Mouse (Mus musculus) urinary bladder, postnatal 10 days (tissue): ENCODE measurements around the gene Palld.
A peak's percentile ranks its signal among the peaks of the same experiment; 100 is the strongest.

Source experiments
- DNase-seq: peaks from one replicate; pipeline ENCODE4 v3.0.0; 2022; ENCODE audit warnings: low spot score

Gene Palld

GRCm38 (mm10) chr8:61502277-61502676, 400.2 kb downstream of the Palld start:
- no peak for DNase-seq

- no peak for DNase-seq
These were observed 401.6 kb downstream of the Palld start for GRCm38 (mm10) chr8:61500914-61501313.

- DNase-seq: no peak
These were observed 403.5 kb downstream of the Palld start for GRCm38 (mm10) chr8:61499035-61499434.

DNA sequence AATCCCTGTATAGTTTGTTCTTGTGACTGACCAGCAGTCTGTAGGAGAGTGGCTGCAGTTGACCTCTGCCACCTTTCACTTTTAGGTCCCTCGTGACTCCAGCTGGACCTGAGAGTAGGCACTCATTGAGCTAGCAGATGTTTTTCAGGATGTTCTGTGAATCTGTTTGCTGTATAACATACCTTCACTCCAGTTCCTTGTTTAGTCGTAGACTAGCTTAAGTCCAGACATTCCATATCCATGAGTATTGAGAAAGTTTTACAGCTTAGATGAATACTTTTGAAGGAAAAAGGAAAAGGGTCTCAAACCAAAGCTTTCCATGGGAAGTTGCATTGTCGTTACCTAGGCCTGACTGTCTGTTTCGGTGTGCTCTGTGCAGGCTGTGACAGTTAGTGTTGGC, 405.4 kb downstream of the Palld start:
- DNase-seq: no peak

- no peak for DNase-seq
These were observed 413.9 kb downstream of the Palld start for GRCm38 (mm10) chr8:61488631-61489030.

DNA sequence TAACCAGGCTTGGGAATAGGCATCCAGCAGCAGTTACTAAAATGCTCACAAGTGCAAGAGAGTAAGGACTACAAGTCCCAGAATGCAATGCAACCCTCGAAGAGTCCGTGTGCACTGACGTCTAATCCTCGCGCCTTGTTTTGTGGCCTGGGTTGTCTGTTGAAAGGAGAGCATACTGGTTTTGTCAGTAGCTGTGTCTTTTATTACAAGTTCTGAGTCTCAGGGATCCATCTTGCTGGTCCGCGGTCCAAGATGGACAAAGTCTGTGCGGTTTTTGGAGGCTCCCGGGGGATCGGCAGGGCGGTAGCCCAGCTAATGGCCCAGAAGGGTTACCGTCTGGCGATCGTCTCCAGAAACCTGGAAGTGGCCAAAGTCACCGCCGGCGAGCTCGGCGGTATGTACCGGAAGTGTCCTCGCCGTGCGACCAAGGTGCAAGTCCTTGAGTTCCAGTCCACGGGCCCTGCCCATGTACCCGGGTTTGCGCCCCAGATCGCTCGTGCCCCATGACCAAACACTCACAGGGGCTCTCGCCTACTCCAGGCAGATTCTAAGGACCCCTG, 414.8 kb downstream of the Palld start, which contains the start of gene Cbr4:
Gene Cbr4 (plus strand): TSS at position 138 of the 560 bp plus-strand sequence.
- DNase-seq: peak; percentile 42

DNA sequence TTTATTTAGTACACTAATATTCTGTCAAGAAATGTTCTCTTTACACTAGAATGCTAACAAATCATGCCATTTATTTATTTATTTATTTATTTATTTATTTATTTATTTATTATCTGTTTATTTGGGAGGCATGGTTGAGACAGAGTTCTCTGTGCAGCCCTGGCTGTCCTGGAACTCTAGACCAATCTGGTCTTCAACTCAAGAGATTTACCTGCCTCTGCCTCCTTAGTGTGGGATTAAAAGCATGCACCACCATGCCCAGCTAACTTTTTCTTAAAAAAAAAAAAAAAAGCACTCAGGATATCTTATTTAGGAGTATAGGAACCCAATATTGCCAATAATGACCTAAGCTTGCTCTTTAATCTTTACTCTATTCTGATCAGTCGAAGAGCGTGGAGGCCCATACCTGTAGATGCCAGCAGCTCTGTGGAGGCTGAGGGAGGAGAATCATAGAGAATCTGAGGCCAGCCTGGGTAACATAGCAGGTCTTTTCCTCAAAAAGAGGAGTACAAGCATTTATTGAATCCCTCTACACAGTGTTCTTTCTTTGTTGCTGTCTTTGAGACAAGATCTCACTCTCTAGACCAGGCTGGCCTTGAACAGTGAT, 415.5 kb downstream of the Palld start:
- no peak for DNase-seq

DNA sequence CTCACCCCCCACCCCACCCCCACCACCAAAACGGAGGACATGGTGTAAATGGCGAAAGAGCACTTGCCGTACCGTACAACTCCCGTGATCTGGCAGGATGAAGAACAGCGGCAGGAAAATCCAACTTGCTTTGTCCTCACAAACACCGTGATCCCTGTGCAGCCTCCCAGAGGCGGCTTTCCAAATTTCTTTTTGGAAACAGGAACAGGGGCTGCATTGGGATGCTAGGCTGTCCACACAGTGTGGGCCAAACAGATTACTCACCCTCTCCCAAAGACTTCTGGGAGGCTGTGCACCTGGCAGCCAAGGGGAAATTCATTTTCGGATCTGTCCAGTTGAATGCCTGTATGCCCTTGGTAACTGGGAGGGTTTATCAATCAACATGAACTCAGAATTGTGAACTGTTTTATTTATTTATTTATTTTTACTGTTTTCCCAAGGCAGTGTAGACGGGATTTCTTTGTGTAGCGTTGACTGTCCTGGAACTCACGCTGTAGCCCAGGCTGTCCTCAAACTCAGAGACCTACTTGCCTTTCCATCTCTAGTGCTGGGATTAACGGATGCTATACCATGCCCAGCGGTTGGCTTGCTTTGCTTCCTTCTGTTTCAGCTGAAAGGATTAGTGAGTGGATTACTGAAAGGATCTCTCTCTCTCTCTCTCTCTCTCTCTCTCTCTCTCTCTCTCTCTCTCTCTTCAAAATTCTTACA, 422.1 kb downstream of the Palld start:
- no peak for DNase-seq

DNA sequence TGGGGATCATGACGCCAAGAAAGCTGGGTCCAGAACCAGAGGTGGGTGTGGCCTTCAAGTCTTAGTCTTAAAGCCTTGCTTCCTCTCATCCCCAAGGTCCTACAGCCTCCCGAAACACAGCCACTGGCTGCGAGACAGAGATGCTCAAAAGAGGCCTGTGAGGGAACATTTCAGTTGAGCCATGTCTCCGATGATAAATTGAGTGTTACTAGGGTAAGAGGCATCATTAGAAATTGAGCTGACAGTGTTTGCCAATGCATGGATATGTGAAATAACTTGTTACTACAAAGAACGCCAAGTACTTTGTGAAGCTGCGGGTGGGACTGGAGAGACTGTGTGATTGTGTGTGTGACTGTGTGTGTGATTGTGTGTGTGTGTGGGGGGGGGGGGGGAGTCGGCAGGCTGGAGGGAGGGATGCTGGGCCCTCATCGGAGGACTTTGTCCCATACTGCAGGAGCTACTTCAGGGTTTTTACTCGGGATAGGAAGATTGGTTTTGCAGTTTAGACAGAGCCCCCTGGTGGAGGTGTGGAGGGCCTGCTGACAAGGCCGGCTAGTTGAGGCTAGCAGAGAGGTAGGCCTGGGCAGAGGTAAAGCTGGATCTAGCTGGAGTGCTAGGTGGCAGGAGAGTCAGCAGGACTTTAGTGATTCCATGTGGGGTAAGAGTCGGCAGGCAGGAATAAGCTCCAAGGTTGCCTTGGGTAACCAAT, 422.8 kb downstream of the Palld start:
- DNase-seq: no peak

DNA sequence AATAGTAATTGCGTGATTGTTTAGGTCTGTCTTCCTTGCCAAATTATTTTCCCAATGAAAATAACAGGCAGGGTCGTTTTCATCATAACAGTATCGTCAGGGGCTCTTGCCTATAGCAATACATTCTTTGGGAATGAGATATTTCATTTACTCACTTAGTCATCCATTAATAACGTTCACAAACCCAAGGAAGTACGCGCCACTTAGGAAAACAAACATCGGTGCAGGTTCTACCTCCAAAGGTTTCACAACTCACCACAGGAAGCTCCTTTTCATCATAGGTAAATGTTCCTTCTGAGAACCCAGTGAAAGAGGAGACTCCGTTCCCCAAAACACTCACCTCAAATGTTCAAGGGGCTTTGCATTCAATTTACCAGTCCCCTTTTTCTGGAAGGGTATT, 423.7 kb downstream of the Palld start:
- no peak for DNase-seq

GRCm38 (mm10) chr8:61478150-61478549, 424.3 kb downstream of the Palld start:
- no peak for DNase-seq

DNA sequence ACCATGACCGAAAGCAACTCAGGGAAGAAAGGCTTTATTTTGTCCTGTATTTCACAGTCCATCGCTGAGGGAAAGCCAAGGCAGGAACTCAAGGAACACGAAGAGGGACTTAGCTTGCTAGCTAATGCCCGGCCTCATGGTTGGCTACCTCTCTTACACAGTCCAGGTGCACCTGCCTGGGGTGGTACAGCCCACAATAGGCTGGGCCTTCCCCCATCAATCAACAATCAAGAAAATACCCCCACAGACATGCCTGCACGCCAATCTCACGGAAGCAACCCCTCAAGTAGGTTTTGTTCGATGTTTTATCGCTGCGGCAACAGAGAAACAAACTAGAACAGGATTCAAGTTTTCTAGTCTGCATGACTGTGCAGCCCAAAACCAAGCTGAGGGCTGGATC, 426.3 kb downstream of the Palld start:
- DNase-seq: no peak

DNA sequence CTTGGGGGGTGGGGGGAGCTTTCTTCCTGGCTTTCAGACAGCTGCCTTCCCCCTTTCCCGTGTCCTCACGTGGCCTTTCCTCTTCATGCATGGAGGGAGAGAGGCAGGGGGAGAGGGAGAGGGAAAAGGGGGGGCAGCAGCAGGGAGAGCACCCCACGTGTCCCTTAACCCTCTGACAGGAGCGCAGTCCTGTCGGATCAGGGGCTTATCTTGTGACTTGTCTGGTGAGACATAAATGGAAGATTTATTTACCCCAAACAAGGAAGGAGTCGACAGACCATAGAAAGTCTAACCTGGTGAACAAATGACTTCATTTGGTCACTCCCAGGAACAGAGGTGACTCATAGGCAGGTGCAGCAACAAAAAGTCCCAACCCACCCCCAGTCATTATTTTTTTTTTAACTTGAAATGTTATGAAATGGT, 427.2 kb downstream of the Palld start:
- no peak for DNase-seq

GRCm38 (mm10) chr8:61470213-61470612, 432.3 kb downstream of the Palld start:
- no peak for DNase-seq

DNA sequence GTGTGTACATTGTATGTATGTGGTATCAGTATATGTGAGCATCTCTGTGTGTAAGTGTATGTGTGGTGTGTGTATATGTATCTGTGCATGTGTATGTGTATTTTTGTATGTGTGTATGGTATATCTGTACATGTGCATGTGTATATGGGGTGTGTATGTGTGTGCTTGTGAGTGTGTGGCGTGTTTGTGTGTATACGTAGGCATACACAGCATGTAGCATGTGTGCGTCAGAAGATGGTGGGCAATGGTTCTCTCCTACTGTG, 435.0 kb downstream of the Palld start:
- no peak for DNase-seq

DNA sequence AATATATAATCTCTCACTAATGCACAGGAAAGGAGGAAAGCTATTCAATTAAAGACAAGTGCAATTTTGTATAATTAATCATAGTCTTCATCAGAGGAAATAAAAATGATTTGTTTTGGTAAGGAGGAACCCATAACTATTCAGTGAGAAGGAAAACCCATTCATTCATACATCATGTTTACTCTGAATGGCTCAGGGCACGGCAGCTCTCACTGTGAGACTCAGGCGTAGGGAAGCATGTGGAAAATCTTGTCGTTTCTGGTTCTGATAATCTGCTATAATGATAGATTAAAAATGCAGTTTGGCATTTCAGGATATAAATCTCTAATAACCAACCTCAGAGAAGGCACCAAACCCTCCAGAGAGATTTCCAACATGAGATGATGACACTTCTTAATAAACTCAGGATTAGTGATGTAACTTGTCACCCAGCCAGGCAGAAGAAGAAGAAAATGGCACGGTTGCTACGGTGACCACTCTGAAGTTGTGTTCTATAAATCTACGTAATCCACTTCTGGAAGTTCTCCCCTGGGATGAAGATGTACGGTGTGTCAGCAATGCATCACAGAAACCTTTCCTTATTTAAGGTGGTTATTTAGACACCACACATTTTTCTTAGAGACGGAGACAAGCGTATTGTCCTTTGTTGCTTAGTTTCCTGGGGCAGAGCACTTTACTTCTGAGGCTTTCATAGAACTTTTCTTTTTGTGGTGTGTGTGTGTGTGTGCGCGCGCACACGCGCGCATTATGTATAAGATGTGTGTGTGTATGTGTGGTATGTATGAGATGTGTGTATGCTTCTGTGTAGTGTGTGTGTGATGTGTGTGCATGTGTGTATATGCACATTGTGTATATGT, 435.6 kb downstream of the Palld start:
- DNase-seq: no peak

DNA sequence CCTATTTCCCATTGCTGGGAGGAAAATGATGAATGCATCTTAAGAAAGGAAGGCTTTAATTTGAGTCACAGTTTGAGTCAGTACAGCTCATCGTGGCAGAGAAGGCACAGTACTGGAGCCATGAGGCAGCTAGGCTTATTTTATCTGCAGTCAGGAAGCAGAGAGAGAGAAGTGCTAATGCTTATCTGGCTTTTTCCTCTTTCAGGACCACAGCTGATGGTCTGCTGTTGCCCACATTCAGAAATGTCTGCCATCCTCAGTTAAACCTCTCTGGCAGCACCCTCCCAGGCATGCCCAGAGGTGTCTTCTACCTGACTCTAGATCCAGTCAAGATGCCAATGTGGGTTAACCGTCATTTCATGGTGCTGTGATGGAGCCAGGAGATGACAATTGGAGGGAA, 438.1 kb downstream of the Palld start:
- DNase-seq: no peak

DNA sequence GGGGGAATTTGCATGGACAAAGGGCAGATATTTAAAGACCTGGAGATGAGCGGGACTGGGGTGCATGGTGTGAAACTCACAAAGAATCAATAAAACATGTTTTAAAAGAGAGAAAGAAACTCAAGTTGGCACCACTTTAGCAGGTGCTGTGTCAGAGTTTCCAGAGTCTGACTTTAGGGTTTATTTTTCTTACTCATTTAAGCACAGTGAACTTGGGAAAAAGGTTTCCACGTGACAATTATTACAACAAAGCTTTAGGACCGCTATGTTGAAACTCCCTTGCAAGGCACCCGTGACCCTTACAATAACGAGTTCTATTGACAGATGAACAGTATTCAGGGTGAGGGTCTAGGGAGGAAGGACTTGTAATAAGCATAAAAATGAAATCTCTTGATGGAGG, 440.3 kb downstream of the Palld start:
- no peak for DNase-seq
